Mouse (Mus musculus): ENCODE measurements around the gene Wdr83os.

DNA sequence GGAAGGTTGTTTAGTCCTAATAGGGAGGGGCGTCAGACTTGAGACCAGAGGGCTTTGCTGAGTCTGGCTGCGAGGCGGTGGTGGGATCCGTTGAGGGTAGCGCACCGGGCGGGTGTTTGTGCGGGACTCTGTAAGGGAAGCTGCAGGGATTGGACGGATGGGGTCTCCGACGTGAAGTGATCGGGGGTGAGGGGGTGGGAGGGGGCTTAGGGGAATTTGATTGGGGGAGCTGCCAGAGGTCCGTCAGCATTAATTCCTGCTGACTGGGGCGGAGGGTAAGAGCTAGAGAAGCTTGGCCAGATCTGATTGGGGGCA lies 43.2 kb upstream of the Wdr83os start:
- TF ChIP-seq CTCF (IDR thresholded peaks at IDR 0.05; ENCODE audit: extremely low read depth, insufficient read length, insufficient replicate concordance, low read depth, low read length) (no peak), POLR2A (IDR thresholded peaks at IDR 0.05; ENCODE audit: low read depth, low read length) (no peak)

Data from small intestine, adult 2 months (tissue).